Mouse (Mus musculus): ENCODE results near the gene Kif5c. TPM values are rescaled to one million over a fixed set of nuclear protein-coding genes. Genes with fewer than 3 reads are reported as not detected.

Kif5c gene
- 2.6 TPM for polyA plus RNA-seq (2017; shearing (Covaris generic))

GRCm38 (mm10) chr2:49618829-49619718, at the start of gene Kif5c:
Gene Kif5c (plus strand): TSS chr2:49619298.

GRCm38 (mm10) chr2:49787376-49788050, 168.4 kb downstream of the Kif5c start, which contains the start of gene Lypd6b:
Gene Lypd6b (plus strand): TSS chr2:49787688.

Other genes starting within 250 kb of the Kif5c start
- 4.9 TPM for gene Epc2, start 167.8 kb upstream of the Kif5c start, polyA plus RNA-seq (2017; shearing (Covaris generic))
- 2.4 TPM for gene Lypd6b, start 168.4 kb downstream of the Kif5c start, polyA plus RNA-seq (2017; shearing (Covaris generic))